Mouse (Mus musculus) cerebellum, postnatal 36 days (tissue): ENCODE measurements around the gene Egf.
"Not testable (repeated sequence)": the region's sequence is repeated elsewhere in the genome, so short reads cannot be mapped to it uniquely, and the experiment has no call there.

Experiments
- DNase-seq, 2 experiments: peaks; one replicate each; pipeline ENCODE4 v3.0.0; 2021 to 2022; ENCODE audit warnings: mixed read lengths in 2 of 2

Gene Egf

DNA sequence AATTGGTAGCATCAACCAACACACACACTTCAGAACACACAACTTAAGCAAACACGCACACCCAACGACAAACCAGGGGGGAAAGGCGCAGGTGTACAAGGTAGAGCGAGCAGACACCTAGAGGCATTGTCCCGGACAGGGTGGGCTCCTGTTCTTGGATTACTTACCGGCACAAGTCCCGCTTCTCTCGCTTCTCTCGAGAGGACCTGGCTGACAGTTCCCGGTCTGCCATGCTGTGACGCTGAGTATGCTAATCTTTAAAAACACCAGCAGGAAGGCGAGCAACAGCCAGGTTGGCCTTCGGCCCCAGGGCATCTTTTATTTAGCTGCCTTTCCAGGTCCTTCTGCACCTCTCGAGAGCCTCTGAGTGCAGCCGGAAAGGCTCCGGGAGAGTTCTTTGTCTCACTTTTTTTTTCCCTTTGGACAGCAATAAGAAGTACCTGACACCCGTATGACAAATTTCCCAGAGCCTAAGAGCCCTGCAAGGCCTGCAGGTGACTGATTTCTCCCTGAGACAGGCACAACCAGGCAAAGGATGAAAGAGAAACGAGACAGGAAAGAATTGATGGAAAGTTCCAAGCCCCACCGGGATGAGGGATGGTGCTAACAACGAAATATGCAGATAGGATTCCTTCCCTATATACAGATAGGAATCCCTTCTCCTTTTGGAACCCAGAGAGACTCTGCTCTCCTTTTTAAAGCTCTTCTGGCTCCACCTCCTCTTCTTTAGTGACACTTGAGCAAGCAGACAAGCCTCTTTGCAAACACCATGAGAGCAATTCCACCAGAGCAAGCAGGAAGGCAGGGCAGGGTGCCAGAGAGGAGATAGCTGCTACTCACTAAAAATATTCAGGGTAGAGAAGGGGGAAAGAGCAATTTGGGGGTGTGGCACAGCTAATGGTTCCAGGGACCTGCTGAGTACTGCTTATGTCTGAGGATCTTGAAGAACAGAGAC lies at the start of gene Egf:
Egf (minus strand) TSS at position 667 of the 955 bp plus-strand sequence.
- peak in 1 of 2 experiments; percentile 7 for DNase-seq

GRCm38 (mm10) chr3:129803765-129804164 lies 48.6 kb upstream of the Egf start, which contains the start of gene Lrit3:
TSS of gene Lrit3 (minus strand) at chr3:129804030.
- DNase-seq: no peak

- DNase-seq: no peak
Observed at GRCm38 (mm10) chr3:129799011-129799410, 43.9 kb upstream of the Egf start.

DNA sequence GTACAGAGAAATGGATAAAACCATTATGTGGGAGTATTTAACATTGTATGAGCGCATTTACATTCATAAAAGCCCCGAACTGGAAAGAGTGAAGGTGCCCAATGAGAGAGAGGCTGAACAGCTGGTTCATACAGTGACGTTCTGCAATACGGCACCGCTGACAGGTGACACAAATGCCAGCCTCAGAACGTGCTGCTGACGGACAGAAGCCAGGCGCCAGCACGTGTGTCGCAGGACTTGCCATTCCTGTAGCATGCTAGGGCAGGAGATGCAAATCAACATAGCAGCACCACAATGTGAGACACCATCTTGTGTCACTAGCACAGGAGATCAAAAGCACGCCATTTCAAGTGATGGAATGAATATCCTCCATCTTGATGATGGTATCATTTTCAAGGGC lies 43.4 kb upstream of the Egf start:
- DNase-seq: no peak

GRCm38 (mm10) chr3:129797341-129797740 lies 42.2 kb upstream of the Egf start:
- no peak for DNase-seq

- no peak for DNase-seq
Observed at GRCm38 (mm10) chr3:129793801-129794200, 38.7 kb upstream of the Egf start.

DNA sequence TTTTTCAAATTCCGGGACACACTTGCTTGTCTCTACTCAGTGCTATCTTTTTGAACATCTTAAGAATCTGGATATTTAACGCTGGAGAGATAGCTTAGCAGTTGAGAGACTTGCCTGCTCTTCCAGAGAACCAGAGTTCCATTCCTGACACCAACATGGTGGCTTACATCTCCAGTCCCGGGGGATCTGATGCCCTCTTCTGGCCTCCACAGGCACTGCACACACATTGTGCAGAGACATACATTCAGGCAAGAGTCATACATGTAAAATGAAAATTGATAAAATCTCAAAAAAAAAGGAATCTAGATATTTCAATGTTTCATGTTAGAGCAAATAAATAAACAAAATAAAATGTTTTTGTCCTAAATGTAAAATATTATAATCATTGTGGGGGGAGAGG lies 27.6 kb upstream of the Egf start:
- DNase-seq: no peak

DNA sequence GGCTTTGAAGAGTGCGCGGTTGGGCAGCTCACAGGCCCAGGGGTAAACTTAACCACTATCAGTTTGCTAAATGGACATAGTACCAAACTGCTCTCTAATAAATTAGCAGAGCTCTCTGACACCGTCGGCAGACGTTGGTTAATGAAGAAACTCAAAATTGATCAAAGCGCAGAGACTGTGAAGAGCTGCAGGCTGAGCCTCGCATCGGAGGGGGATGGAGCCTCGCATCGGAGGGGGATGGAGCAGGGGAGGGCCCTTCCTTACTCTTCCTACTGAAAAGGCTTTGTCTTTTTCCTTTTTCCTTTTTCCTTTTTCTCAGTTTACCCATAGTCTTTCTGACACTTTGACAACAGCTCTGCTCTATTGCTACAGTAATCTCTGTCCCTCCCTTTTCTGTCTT lies 26.3 kb upstream of the Egf start:
- no peak for DNase-seq

GRCm38 (mm10) chr3:129771210-129771609 lies 16.1 kb upstream of the Egf start:
- DNase-seq: no peak

GRCm38 (mm10) chr3:129766971-129767794 lies 12.1 kb upstream of the Egf start:
- DNase-seq: no peak

GRCm38 (mm10) chr3:129766106-129766505 lies 11.0 kb upstream of the Egf start:
- DNase-seq: no peak

DNA sequence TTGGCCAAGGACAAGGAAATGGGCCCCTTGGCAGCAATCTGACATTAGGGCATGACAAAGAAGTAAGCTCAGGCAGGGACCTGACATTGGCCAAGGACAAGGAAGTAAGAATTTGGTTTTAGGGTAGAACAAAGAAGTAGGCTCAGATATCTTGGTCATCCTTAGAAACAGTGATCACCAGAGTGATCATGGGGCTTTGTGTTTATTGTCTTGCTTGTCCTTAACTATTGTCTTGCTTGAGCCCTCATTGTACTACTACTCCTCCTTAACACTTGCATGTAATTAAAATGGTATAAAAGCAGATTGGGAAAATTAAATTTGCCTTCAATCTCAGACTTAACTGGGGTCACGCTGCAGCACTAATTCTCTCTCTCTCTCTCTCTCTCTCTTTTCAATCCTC lies 2.5 kb upstream of the Egf start:
- not testable (repeated sequence) for DNase-seq

- DNase-seq: peak; percentile 13
Observed at GRCm38 (mm10) chr3:129744803-129745202, 10.3 kb downstream of the Egf start.

DNA sequence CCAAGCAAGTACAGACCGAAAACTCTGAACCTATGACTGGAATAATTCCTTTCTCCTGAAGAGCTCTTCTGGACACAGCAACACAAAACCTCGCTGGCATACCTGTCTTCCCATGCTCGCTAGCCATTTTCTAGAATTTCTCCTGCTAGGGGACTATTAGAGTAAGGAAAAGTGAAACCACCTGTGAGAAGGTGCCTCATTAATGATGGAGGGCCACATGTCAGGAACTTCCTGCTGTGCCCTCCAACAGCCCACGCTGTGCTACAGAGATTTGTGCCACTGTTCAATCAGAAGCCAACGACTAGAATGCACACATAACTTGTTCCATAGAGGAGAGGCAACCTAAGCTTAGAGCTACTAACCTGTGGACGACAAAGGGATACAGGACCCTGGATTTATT lies 12.3 kb downstream of the Egf start:
- DNase-seq: no peak

DNA sequence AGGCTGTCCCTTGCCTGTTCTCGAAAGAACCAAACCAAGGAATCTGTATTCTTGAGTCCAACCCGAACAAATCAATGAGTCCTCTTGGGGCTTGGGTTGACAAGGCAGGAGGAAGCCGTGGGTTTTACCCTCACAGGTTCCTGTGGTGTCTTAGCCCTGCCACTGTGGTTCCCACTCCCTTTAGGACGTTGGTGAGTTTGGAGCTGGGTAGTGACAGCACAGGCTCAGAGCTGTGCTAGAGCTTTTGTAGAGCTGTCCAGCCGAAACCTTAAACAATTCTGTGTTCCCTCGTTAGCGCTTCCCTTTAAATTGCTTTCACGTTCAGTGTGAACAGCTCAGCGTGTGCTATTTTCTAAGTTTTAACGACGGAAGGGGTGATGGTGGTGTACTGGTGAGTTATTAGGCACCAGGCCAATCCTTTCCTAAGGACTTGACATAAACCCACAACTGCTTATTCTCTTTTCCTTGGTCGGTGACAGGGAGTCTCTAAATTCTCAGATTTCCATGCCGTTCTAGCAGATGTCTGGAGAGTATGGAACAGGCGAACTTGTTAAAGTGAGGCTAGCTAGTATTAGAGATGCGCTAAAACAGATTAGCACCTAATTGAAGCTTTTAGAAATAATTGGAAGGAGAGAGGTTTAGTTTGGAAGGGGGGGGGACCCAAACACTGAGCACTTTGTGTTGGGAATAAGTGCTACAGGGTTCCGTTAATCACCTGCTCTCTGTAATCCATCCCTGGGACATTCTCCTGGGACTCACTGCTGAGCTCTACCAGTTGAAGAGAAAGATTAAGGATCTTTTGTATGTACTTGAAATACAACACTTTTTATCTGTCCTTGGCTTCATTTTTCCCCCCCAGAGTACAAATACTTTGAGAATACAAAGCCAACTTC lies 16.6 kb downstream of the Egf start:
- no peak for DNase-seq

DNA sequence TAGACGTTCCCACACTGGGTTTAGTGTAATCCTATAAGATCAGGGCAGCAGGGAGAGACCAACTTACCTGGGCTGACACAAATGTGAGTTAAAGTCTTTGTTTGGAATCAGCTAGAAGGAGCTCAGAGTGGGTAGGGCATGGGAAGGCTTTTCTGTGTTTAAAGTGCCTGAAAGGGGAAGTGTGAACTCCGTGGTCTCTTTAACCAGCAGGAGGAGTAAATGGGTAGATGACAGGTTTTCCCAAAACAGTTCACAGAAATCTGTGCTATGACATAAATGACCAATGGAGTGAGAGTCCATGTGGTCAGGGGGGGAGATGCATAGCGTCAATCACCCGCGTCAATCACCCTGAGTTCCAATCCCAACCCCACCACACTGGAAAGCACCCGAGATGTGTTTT lies 23.5 kb downstream of the Egf start:
- no peak for DNase-seq

GRCm38 (mm10) chr3:129730426-129730825 lies 24.7 kb downstream of the Egf start:
- peak in 1 of 2 experiments; percentile 7 for DNase-seq

GRCm38 (mm10) chr3:129729916-129730315 lies 25.2 kb downstream of the Egf start:
- no peak for DNase-seq

GRCm38 (mm10) chr3:129725592-129725991 lies 29.5 kb downstream of the Egf start:
- DNase-seq: peak in 1 of 2 experiments; percentile 7

DNA sequence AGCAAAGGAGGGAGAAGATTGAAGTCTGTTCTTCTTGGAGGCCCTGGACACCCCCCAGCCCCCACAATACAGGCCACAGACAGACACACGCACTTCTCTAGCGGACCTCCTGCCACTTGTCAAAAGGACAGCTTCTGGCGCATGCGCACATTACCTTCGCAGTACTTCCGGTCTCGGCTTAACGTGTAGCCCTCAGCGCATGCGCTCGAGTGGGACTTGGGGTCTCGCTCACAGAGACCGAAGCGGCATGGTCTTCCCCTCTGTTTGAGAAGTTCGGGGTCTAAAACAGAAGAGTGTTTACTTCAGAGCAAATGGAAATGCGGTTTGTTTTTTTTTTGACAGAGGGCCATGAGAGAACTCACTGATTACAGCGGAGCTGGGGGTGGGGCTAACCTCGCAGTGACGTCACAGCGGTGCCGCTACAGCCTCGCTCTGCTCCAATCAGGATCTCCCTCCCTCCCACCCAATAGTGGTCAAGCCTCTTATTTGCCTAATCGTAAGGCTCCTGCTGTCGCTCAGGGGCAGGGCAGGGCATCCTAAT lies 30.1 kb downstream of the Egf start:
- DNase-seq: peak; percentile 91 to 93

DNA sequence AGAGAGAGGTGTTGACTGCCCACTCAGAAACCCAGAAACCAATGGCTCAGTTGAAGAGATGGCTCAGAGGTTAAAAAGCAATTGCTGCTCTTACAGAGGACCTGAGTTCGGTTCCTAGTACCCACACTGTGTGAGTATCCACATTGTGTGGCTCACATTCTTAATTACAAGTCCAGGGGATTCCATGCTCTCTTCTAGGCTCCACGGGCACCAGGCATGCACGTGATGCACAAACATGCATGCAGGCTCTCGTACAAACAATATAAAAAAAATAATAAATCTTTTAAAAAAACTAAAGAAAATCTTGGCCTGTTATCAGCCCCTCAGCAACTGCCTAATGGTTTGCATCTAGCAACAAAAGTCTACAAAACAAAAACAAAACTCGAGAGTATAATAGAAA lies 30.6 kb downstream of the Egf start:
- peak in 1 of 2 experiments; percentile 23 for DNase-seq

- no peak for DNase-seq
Observed at GRCm38 (mm10) chr3:129723311-129723710, 31.8 kb downstream of the Egf start.
